Mouse (Mus musculus) erythroblast, embryonic 14.5 days (primary cell): ENCODE results near the gene Bcl7c.

ENCODE experiments used
- GATA1 ChIP-seq: IDR thresholded peaks from 2 replicates; pipeline ENCODE4 v1.6.1; 2012; ENCODE audit warnings: low read length, inconsistent platforms, mixed read lengths
- TAL1 ChIP-seq: IDR thresholded peaks from 3 replicates; pipeline ENCODE4 v1.6.1; 2012; ENCODE audit warnings: low read length, inconsistent platforms, mixed read lengths

GRCm38 (mm10) chr7:127748235-127748560 lies 39.5 kb upstream of the Bcl7c start:
- no peak for TF ChIP-seq TAL1
- TF ChIP-seq GATA1 = no peak
